Mouse (Mus musculus) 3T3-L1 (cell line): ENCODE data around the gene Ttc9.

Source experiments
- DNase-seq: peaks from one replicate; pipeline ENCODE4 v3.0.0-alpha.2; 2015; ENCODE audit warnings: low read depth, low spot score

Ttc9 gene

GRCm38 (mm10) chr12:81658086-81658485 lies 27.0 kb downstream of the Ttc9 start:
- no peak for DNase-seq

- no peak for DNase-seq
These were observed 31.0 kb downstream of the Ttc9 start for GRCm38 (mm10) chr12:81662076-81662475.

GRCm38 (mm10) chr12:81663116-81663515 lies 32.1 kb downstream of the Ttc9 start:
- no peak for DNase-seq

GRCm38 (mm10) chr12:81663906-81664305 lies 32.9 kb downstream of the Ttc9 start:
- no peak for DNase-seq

DNA sequence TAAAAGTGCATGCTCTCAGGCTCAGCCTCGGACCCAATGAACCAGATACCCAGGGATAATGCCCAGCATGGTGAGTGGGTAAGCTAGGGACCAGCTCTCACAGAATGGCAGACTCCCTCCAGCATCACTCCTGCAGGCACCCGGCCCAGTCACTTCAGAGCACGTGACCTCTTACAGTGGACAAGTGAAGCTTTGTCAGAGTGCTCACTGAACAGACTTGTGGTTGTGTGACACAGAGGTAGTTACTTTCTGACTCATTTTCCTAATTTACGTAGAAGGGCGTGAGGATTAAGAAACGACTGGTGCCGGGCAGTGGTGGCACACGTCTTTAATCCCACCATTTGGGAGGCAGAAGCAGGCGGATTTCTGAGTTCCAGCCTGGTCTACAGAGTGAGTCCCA lies 37.4 kb downstream of the Ttc9 start:
- DNase-seq = peak; percentile 17

GRCm38 (mm10) chr12:81675557-81675956 lies 44.5 kb downstream of the Ttc9 start:
- DNase-seq = no peak

- DNase-seq = peak; percentile 51
These were observed 48.9 kb downstream of the Ttc9 start for GRCm38 (mm10) chr12:81679807-81680529.

DNA sequence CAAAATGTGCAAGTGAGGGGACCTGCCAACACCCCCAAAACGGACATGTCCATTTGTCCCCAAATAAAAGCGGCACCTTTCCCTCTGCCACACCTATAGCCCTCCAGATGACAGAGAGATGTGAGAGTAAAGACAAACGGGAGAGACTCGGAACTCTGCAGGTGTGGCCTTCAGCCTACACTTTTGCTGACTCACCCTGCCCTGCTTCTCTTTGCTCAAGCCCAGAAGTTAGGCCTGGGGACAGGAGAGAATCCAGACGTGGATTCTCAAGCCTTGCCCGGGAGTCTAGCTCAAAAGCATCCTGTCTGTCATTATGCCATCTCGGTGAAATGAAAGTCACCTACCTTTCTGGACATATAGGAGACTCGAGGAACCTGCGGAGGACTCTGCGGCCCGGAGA lies 52.3 kb downstream of the Ttc9 start:
- no peak for DNase-seq

DNA sequence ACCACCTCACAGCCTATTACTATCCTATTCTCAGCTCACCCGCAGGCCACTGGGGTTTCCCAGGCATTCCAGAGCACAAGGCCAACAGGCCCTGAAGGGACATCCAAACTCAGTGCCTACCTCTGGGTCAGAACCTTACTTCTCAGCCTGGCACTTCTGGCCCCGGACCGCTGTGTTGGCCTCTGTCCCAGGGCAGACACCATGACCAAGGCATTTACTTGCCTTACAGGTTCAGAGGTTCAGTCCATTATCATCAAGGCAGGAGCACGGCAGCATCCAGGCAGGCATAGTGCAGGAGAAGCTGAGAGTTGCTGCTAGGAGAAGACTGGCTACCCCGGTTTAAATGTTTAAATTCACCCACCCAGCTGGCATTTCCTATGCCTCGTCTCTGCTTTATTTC lies 53.0 kb downstream of the Ttc9 start:
- DNase-seq = no peak

DNA sequence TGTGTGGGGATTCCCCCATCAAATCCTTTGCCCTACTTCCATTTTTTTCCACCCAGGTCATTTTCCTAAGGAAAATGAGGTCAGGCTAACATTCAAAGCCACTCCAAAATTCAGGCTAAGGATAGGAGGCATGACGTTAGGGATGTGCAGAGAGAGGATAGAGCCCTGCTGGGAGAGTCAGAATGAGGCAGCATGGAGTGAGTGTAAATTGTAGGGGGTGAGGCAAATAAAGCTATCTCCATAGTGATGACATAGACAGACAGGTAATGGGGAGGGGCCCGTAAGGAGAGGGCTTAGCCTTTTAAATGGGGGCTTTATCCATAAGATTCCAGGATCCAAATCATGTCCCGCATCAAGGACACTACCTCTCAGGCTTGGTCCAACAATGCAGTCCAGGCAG lies 54.9 kb downstream of the Ttc9 start:
- no peak for DNase-seq

DNA sequence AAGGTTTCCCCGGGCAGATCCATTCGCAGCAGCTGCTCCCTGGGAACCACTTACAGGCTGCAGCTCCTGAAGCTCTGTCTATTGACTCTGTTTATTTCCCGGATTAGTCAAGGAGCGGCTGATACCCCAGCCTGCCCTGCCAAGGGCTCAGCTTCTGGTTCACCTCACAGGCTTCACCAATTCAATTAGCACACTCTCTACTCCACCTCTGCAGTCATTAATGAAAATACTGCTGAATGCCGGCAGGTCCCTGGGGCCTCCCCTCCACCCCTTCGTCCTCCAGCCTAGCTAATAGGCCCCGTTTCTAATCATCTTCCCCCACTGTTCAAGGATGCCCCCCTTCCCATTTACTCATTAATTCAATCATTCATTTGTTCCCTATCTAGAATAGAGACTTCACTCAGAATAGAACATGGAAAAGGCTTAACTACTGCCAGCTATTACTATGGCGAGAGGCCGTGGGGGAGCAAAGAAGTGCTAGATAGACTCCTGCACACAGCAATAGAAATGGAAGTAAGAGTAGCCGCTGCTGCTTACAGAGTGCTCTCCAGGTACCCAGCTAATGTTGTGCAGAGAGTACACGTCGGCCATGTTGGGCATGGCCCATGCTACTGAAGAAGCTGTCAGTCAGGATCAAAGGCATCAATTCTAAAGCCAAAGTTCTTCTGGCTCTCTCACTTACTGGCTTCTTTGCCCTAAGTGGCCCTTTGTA lies 55.5 kb downstream of the Ttc9 start:
- DNase-seq = no peak

DNA sequence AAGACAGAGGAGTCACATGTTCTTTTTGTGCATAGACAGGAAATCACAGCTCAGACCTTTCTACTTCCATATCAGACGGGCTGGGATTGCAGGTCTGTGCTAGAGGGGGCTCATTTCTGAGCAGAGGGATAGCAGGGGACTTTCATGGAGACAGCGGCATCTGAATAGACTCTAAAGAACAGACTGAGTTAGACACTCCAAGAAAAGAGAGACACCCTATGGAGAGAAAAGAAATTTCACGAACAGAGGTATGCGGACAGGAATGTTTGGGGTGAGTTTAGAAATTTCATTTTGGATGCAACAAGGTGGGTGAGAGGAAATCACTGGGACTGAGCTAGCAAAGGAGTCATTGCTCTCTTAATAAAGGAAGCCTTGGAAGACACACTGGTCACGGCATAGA lies 56.8 kb downstream of the Ttc9 start:
- no peak for DNase-seq

- peak; percentile 64 for DNase-seq
These were observed 57.5 kb downstream of the Ttc9 start for GRCm38 (mm10) chr12:81688537-81688936.

DNA sequence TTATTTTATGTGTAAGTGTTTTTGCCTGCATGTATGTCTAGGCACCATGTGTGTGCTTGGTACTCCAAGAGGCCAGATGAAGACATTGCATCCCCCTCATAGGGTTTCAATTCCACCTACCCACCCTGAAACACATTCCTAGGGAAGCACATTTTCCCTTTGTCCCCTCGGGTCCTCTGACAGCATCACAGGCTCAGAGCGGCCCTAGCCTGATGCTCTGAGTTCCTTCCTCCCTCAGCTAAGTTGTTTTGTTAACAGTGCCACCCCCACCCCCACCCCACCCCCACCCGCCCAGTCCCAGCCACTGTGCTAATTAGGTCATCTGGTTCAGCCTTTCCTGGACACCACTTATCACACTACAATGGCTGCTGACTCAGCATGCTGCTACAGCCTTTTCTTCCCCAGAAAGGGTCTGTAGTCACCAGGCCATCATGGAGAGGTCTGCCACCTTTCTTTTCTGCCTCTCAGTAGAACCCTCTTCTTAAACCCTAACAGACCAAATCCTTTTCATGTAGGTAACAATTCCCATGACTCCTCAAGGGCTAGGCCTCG lies 58.5 kb downstream of the Ttc9 start:
- no peak for DNase-seq

GRCm38 (mm10) chr12:81690111-81690510 lies 59.1 kb downstream of the Ttc9 start:
- DNase-seq = no peak

DNA sequence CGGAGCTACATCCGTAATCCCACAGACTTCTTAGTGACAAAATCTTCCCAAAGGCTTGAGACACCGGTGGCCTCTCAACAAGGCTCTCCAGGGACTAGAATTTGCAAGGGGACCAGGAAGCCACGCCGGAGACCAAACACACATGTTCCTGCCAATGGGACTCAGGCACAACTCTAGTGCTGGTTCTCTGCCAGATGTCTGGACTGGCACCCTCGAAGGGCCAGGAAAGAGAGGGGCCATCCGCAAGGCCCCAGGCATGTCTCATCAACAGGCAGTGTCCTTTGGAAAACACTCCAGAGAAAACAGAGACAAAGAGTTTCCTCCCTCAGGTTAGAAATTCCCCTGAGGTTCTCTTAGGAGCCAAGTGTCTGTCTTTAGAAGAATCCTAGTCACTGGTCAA lies 59.7 kb downstream of the Ttc9 start:
- DNase-seq = no peak

DNA sequence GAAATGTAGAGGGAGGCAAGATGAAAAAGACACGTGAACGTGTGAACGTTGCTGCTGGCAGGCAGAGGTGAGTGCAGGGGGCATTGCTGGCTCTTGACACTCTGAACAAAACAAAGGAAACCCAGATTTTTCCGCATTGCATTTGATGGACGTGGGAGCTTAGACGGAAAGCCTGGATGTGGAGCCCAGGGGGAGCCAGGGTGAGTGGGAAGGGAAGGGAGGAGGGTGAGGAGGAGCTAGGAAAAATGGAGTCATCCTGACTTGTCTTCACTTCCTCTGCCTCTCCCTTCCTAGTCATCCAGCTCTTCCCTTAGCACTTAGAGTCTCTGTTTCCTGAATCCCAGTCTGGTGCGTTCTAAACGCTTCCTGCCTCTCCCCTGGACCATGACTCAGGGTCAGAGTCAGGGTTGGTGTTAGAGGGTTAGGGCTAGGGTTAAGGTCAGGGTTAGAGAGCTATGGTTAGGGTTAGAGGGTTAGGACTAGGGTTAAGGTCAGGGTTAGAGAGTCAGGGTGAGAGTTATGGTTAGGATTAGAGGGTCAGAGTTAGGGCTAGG lies 60.2 kb downstream of the Ttc9 start:
- peak; percentile 27 for DNase-seq

- DNase-seq = no peak
These were observed 67.0 kb downstream of the Ttc9 start for GRCm38 (mm10) chr12:81698011-81698410.

DNA sequence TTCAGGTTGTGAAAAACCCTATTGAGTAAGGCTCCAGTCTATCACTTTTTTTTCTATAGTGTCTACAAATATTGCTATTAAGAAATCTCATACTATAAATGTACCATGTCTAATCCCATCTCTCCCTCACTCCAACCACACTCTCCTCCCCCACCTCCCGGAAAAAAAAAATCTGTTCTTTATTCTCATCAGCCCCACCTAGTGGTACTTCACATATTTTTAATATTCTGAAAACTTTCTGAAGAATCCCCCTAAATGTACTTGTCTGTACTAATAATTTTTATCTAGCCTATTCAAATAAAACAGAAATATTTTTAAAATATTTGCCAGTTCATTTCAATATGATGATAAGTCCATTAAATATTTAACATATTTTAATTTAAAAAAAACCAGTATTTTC lies 71.9 kb downstream of the Ttc9 start:
- peak; percentile 49 for DNase-seq

- no peak for DNase-seq
These were observed 81.6 kb downstream of the Ttc9 start for GRCm38 (mm10) chr12:81712618-81713017.
